Mouse (Mus musculus) monocyte, adult 2 months (primary cell): ENCODE results near the gene Rabl6.
A peak's percentile ranks its signal among the peaks of the same experiment; 100 is the strongest.
"Not testable (repeated sequence)": the region's sequence is repeated elsewhere in the genome, so short reads cannot be mapped to it uniquely, and the experiment has no call there.

ENCODE experiments used
- DNase-seq, 2 experiments: peaks; one replicate each; pipeline ENCODE4 v3.0.0; 2022; ENCODE audit warnings: low spot score in 2 of 2, low read depth in 1 of 2

Gene Rabl6

DNA sequence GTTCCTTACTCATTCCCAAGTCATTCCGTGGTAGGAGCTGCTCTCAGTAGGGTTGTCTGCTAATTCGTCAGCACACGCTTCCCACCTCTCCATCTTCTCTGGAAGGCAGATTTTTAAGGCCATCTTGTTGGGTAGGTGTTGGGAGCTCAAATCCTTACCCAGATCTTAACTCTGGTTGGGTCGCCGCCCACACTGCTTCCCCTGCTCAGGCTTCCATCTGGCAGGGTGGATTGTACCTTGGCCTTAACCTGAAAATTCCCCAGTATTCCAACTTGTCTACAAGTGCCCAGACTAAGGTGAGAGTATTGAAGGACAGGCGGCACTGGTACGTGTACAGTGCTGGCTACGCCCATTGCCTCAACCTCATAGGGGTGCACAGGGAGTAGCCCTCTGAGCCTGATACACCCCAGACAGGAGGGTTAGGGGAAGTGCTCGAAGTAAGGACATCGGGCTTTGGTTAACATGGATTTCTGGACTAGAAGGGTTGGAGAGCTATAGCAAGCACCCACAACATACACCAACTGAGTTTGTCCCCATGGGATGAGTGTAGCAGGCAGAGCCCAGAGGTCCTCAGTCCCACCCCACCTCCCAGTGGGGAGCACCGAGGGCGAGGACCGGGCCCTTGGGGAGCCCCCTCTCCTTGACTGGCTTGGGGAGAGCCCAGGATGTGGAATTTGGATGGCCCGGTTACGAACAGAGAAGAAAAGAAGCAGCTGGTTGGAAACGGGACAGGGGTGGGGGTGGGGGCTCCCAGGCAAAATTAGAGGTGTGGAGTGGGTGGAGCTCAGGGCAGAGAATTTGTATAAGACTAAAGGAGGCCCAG, 32.1 kb downstream of the Rabl6 start:
- no peak for DNase-seq

- DNase-seq, result no peak
These were observed 32.8 kb downstream of the Rabl6 start for GRCm38 (mm10) chr2:25575432-25576027.

- DNase-seq, result peak; percentile 84 to 95
These were observed 33.5 kb downstream of the Rabl6 start, which contains the start of the genes Mamdc4 and Phpt1 for GRCm38 (mm10) chr2:25574579-25575431. TSS of gene Mamdc4 (minus strand) at chr2:25574845. TSS of gene Phpt1 (minus strand) at chr2:25575224.

DNA sequence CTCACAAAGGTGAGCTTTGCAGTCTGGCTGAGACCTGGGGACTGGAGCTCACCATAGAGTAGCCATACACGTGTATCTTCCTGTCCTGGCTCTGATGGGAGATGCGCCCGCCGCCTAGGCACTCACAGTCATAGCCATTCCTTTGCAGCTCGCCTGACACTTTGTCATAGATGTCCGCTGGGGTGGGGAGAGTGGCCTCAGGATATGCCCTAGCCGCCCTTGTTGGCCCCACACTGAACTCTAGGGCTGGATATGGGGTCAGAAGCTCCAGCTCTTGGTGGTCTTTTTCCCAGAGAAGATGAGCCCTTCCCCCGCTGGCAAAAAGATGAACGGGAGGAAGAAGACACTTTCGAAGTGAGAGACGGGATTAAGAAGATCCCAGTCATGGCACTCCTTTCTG, 34.2 kb downstream of the Rabl6 start:
- DNase-seq, result no peak

- no peak for DNase-seq
These were observed 35.3 kb downstream of the Rabl6 start for GRCm38 (mm10) chr2:25573068-25573467.

GRCm38 (mm10) chr2:25571221-25571620, 37.1 kb downstream of the Rabl6 start:
- DNase-seq, result no peak

GRCm38 (mm10) chr2:25569323-25569722, 39.0 kb downstream of the Rabl6 start:
- no peak for DNase-seq

GRCm38 (mm10) chr2:25568473-25569019, 39.8 kb downstream of the Rabl6 start:
- no peak for DNase-seq

DNA sequence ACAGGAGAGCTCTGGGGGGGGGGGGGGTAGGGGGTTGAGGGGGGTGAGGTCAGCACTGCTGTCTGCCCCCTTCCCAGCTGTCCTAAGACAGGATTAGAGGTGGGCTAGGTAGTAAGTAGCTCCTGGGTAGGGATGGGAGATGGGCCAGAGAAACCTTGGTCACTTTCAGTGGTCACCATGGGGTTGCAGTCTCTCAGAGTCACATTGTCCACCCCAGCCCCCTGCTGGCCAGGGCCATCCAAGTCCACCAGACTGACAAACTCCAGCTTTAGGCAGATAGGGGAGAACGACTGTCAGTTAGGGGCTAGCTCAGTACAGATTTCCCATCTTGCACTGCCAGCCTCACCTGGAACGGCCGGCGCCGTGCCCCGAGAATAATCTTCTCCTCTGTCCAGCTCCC, 41.8 kb downstream of the Rabl6 start:
- DNase-seq, result no peak

DNA sequence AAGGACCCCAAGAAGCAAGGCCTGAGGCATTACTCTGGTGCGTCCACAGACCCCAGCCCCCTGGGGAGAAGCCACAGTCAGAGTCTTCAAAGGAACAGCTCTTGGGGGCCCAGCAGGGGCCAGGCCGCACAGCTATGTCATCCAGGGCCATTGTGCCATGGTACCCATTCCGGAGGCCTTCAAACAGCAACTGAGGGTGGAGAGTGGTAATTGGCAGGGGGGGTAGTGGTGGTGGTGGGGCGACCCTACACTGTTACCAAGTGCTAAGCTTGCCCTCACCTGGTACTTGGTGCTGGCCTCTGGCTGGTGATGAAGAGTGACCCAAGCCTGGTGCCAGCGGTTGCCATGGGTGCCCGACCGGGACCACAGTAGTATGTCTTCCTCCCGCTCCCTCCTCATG, 42.6 kb downstream of the Rabl6 start:
- no peak for DNase-seq

DNA sequence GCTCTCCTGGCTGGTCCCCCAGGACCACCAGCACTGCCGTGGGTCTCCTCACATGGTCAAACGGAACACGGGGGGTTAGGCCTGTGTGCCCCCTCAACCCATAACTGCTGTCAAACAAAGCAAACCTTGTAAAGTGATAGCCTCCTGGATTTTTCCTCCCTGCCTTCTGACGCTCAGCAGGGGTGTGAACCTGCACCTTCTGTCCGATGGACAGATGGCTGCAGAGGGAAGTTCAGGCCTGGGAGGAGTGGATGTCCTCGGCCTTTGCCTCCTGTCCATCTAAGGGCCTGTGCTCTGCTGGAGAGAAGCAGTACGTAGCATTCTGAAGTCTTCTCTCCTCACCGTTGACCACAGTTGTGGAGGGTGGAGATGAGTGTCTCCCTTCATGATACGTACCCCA, 46.4 kb downstream of the Rabl6 start:
- no peak for DNase-seq

- no peak for DNase-seq
These were observed 47.8 kb downstream of the Rabl6 start for GRCm38 (mm10) chr2:25560551-25560950.

DNA sequence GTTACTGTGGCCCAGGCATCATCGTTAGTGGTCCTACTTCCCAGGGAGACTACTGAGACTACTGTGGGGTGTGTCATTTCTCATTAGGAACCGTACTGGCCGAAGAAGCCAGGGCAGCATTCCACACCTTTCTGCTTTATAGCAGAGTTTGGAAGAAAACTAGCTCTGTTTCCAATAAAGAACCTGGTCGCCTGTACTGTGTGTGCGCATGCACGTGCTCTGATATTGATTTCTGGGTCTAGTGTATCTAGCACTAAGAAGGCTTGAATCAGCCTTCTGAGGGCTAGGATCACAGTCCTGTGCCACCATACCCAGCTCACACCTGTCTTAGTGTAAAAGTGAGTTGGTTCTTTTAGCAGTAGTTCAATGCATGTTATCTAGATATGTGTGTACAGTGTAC, 49.5 kb downstream of the Rabl6 start:
- no peak for DNase-seq

GRCm38 (mm10) chr2:25557964-25558360, 50.4 kb downstream of the Rabl6 start:
- no peak for DNase-seq

GRCm38 (mm10) chr2:25557221-25557963, 50.9 kb downstream of the Rabl6 start, which contains the start of gene Edf1:
TSS of gene Edf1 (plus strand) at chr2:25557847.
- peak; percentile 62 to 84 for DNase-seq

GRCm38 (mm10) chr2:25556296-25556695, 52.0 kb downstream of the Rabl6 start:
- DNase-seq, result no peak

DNA sequence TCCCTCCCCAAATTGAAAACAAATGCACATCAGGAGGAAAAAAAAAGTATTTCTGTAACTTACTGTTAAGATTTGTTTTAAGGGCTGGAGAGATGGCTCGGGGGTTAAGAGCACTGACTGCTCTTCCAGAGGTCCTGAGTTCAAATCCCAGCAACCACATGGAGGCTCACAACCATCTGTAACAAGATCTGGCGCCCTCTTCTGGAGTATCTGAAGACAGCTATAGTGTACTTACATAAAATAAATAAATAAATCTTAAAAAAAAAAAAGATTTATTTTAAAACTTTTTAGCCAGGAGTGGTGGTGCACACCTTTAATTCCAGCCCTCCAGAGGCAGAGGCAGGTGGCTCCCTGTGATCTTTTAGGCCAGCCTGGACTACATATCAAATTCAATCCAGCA, 52.8 kb downstream of the Rabl6 start:
- DNase-seq, result not testable (repeated sequence)

DNA sequence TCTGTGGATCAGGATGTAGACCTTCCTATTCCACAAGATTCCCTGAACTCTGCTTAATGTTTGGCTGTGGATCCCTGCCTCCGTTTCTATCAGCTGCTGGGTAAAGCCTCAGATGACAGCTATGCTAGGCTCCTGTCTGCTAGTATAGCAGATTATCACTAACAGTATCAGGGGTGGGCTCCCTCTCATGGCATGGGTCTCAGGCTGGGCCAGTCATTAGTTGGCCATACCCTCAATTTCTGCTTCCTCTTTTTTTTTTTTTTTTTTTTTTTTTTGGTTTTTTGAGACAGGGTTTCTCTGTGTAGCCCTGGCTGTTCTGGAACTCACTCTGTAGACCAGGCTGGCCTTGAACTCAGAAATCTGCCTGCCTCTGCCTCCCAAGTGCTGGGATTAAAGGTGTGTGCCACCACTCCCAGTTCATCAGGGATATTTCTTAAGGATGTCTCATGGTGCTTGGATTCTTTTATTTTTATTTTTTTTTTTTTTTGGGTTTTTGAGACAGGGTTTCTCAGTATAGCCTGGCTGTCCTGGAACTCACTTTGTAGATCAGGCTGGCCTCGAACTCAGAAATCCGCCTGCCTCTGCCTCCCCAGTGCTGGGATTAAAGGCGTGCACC, 55.0 kb downstream of the Rabl6 start:
- DNase-seq, result not testable (repeated sequence)

DNA sequence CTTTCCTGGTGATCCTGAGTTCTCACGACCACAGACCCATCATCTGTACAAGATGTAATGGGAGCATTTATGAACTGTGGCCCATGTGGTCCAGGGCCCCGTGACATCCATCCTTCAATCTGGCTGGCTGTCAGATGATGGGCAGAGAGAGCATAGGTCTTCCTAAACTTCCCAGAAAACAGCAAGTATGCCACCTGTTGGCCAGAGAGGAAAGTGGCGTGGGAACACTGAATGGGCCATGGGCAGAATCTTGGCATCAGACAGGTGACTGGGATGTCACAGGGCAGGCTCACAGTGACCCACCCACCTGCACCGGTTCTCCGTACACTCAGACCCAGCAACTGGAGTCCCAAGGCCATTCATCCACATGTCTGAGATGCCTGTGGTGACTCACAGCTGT, 57.1 kb downstream of the Rabl6 start:
- no peak for DNase-seq
